Mouse (Mus musculus): Measurements from ENCODE around the gene Nedd9. TPM values are rescaled to one million over a fixed set of nuclear protein-coding genes. Genes with fewer than 3 reads are reported as not detected.
A peak's percentile ranks its signal among the peaks of the same experiment; 100 is the strongest.

Nedd9 gene
- total and polyA plus RNA-seq, 3 experiments: 0.49 to 1.4 TPM; not detected in 1

DNA sequence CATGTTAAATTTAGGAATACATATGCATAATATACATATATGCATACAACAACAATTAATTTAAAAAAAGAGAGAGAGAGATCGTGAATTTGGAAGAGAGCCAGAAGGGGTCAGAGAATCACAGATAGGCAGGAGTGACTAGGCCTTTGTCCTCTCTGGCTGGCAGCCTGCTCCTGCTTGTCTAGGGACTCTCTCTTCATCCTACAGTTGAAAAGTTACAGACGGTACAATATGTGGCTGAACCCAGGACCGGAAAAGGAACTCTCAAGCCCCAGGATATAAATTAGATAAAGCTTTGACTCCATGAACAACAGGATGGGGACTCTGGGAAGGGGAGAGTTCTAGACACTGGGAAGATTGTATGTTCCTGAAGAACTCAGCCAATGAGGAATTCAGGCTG, 200.9 kb downstream of the Nedd9 start:
- no peaks in the 10 kb centered on the region for H3K9me3 ChIP-seq (replicated peaks)
- no peaks in the 10 kb centered on the region for H3K36me3 ChIP-seq (replicated peaks)
- no peak for ATAC-seq (ENCODE audit: extremely low read depth, insufficient number of reproducible peaks, low FRiP score, poor library complexity, severe bottlenecking)
- H3K27me3 ChIP-seq (ENCODE audit: insufficient read depth, low read length): no peaks in the 10 kb centered on the region
- H3K4me1 ChIP-seq (ENCODE audit: insufficient read depth, low read depth, low read length): no peaks in the 10 kb centered on the region
- DNase-seq (ENCODE audit: low spot score): no peak
- TF ChIP-seq POLR2AphosphoS5 (IDR thresholded peaks at IDR 0.05; ENCODE audit: insufficient replicate concordance, low read depth, low read length) (no peak), GATA2 (IDR thresholded peaks at IDR 0.05; ENCODE audit: borderline replicate concordance, low read depth, low read length) (no peak)
- H3K4me3 ChIP-seq (ENCODE audit: low read depth, low read length): no peak overlapping the region

DNA sequence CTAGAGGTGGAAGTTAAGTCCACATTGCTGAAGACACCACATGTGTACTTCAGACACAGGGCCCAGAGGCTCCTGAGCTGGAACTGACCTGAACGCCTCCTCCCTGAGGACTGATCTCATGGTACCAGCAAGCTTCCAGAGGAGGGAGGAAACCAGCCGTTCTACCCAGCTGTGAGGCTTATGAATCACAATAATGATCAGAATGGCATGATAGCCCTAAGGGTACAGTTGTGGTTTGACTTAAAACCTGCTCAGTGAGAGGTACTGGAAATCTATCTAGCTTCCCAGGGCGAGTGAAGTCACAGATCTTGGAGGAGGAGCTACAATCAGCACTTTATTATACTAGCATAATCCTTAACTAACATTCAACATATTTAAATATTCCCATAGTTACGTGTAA, 201.7 kb downstream of the Nedd9 start:
- no peaks in the 10 kb centered on the region for H3K36me3 ChIP-seq (replicated peaks)
- no peaks in the 10 kb centered on the region for H3K4me1 ChIP-seq (ENCODE audit: insufficient read depth, low read depth, low read length)
- no peak for ATAC-seq (ENCODE audit: extremely low read depth, insufficient number of reproducible peaks, low FRiP score, poor library complexity, severe bottlenecking)
- TF ChIP-seq POLR2AphosphoS5 (IDR thresholded peaks at IDR 0.05; ENCODE audit: insufficient replicate concordance, low read depth, low read length) (no peak), GATA1 (IDR thresholded peaks at IDR 0.05; ENCODE audit: borderline replicate concordance, low read length) (no peak), GATA2 (IDR thresholded peaks at IDR 0.05; ENCODE audit: borderline replicate concordance, low read depth, low read length) (no peak), TAL1 (conservative IDR thresholded peaks at IDR 0.05; ENCODE audit: low read depth, low read length) (no peak), CTCF (IDR thresholded peaks at IDR 0.05; ENCODE audit: low read depth, low read length) (no peak)
- no peaks in the 10 kb centered on the region; the same call in 1 of the 2 replicates for H3K27me3 ChIP-seq (ENCODE audit: insufficient read depth, low read length)
- H3K9me3 ChIP-seq (replicated peaks): no peaks in the 10 kb centered on the region
- no peak overlapping the region for H3K4me3 ChIP-seq (ENCODE audit: low read depth, low read length)
- DNase-seq (ENCODE audit: low spot score): no peak

DNA sequence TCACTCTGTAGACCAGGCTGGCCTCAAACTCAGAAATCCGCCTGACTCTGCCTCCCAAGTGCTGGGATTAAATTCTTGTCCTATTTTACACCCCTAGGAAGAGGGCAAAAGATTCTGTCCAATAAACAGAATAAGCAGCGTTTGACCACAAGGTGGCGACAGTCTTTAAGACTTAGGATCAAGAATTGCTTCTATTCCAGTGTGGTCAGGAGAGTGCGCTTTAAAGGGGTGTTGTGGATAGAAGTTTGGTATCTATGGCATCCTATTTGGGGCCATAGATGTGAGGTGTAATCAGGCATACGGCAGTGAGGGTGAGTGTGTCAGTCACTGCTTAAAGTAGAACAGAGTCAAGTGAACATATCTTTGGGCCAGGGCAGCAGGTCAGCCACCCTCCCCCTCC, 203.9 kb downstream of the Nedd9 start:
- Histone ChIP-seq H3K27me3 (ENCODE audit: insufficient read depth, low read length) (no peaks in the 10 kb centered on the region; the same call in 1 of the 2 replicates), H3K4me3 (ENCODE audit: low read depth, low read length) (no peak overlapping the region), H3K9me3 (replicated peaks) (no peaks in the 10 kb centered on the region), H3K4me1 (ENCODE audit: insufficient read depth, low read depth, low read length) (no peaks in the 10 kb centered on the region), H3K36me3 (replicated peaks) (no peaks in the 10 kb centered on the region)
- ATAC-seq (ENCODE audit: extremely low read depth, insufficient number of reproducible peaks, low FRiP score, poor library complexity, severe bottlenecking) (no peak), DNase-seq (ENCODE audit: low spot score) (peak; percentile 33)
- no peak for TF ChIP-seq TAL1 (conservative IDR thresholded peaks at IDR 0.05; ENCODE audit: low read depth, low read length)
- 0 out of 2 replicates have a peak, but pooled peaks have one; percentile 8 for TF ChIP-seq CTCF (IDR thresholded peaks at IDR 0.05; ENCODE audit: low read depth, low read length)

DNA sequence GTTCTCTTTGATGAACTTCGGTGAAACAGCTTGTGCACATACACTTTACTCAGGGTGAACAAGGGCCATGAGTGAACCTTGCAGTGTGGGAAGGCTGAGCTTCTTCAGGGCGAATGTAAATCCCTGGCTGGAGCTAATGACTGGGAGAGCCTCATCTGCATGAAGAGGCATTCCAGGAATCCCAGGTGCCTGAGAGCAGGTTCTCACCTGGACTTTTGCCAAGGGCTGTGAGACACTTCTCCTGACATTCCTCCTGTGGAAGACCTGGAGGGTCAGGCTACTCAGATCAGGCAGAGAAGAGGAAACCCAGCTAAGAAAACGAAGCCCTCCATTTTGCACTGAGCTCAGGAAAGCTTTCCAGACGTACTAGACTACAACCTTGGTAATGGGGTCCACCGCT, 206.5 kb downstream of the Nedd9 start:
- no peaks in the 10 kb centered on the region for H3K4me1 ChIP-seq (ENCODE audit: insufficient read depth, low read depth, low read length)
- H3K9me3 ChIP-seq (replicated peaks): 0 out of 2 replicates have a peak, but pooled peaks cover 2% of the 10 kb centered on the region
- no peak for DNase-seq (ENCODE audit: low spot score)
- no peaks in the 10 kb centered on the region; the same call in 1 of the 2 replicates for H3K27me3 ChIP-seq (ENCODE audit: insufficient read depth, low read length)
- H3K36me3 ChIP-seq (replicated peaks): peaks cover 3% of the 10 kb centered on the region
- no peak overlapping the region for H3K4me3 ChIP-seq (ENCODE audit: low read depth, low read length)
- TF ChIP-seq POLR2AphosphoS5 (IDR thresholded peaks at IDR 0.05; ENCODE audit: insufficient replicate concordance, low read depth, low read length) (no peak), GATA1 (IDR thresholded peaks at IDR 0.05; ENCODE audit: borderline replicate concordance, low read length) (no peak), GATA2 (IDR thresholded peaks at IDR 0.05; ENCODE audit: borderline replicate concordance, low read depth, low read length) (no peak), CTCF (IDR thresholded peaks at IDR 0.05; ENCODE audit: low read depth, low read length) (no peak), TAL1 (conservative IDR thresholded peaks at IDR 0.05; ENCODE audit: low read depth, low read length) (no peak)
- no peak for ATAC-seq (ENCODE audit: extremely low read depth, insufficient number of reproducible peaks, low FRiP score, poor library complexity, severe bottlenecking)

DNA sequence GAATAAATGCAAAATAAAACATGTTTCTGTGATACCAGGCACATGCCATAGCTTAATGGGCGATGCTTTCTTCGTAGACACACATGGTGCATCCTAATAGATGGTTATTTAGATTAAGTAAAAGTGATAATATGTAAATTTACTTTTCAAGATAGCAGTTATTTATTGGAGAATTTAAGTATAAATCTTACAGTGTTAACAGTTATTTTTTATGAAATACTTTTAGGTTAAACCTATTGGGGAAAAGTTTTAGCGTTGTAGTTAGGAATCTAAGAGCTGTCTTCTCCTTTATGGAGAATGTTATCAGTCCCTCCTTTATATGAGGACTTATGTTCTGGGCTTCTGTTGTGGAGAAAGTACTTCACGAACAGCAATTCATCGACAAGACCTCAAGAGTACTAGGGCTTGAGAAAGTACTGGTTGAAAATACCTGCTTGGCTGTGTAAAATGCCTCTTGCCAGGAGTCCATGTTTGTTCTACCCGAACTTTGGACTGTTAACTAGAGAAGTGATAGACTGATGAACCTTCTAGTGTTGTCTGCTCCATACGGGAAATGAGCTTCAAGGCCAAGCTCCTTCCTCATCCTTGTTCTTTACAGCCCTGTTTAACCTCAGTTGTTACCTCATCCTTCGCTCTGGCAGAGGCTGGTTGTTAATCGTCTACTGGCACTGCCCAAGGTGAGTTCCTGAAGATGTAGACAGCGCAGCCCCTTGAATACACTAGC, 213.1 kb downstream of the Nedd9 start, which contains the start of gene Gm17364:
Gene Gm17364, minus strand, starts transcription at position 51 of the 724 bp plus-strand sequence.
- Histone ChIP-seq H3K9me3 (replicated peaks) (0 out of 2 replicates have a peak, but pooled peaks cover 2% of the 10 kb centered on the region), H3K27me3 (ENCODE audit: insufficient read depth, low read length) (no peaks in the 10 kb centered on the region), H3K4me1 (ENCODE audit: insufficient read depth, low read depth, low read length) (no peaks in the 10 kb centered on the region), H3K36me3 (replicated peaks) (peaks cover 31% of the 10 kb centered on the region), H3K4me3 (ENCODE audit: low read depth, low read length) (no peak within 1 kb of the TSS)
- no peak for DNase-seq (ENCODE audit: low spot score)
- no peak for TF ChIP-seq POLR2AphosphoS5 (IDR thresholded peaks at IDR 0.05; ENCODE audit: insufficient replicate concordance, low read depth, low read length)
- TF ChIP-seq GATA2 (IDR thresholded peaks at IDR 0.05; ENCODE audit: borderline replicate concordance, low read depth, low read length): no peak
- TF ChIP-seq CTCF (IDR thresholded peaks at IDR 0.05; ENCODE audit: low read depth, low read length): no peak
- TF ChIP-seq GATA1 (IDR thresholded peaks at IDR 0.05; ENCODE audit: borderline replicate concordance, low read length): no peak
- no peak for TF ChIP-seq TAL1 (conservative IDR thresholded peaks at IDR 0.05; ENCODE audit: low read depth, low read length)
- no peak for ATAC-seq (ENCODE audit: extremely low read depth, insufficient number of reproducible peaks, low FRiP score, poor library complexity, severe bottlenecking)

DNA sequence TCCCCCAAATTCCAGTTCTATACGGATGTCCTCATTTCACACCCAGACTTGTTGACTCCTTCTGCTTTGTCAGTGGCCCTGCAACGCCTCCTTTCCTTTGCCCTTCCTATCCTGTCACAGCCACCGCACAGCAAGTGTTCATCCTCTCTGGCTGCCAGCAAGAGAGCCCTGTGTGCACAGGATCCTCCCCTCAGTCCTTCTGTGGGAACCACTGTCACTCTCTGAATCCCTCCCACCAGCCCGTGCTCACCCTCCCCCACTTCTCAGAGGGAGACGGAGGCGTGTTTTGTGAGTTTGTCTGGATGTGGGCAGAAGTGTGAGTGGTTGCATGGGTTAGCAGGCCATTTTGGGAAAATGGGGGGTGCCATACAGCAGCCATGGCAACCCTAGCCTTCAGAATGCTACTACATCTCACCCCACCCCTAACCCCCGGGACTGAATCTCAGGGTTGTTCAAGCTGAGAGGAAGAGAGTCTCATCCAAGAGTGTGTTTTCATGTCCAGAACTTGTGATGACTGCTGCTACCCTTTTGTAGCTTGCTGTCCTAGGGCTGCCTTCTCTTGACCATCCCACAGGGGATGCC, 219.2 kb downstream of the Nedd9 start:
- Histone ChIP-seq H3K9me3 (replicated peaks) (peaks cover 6% of the 10 kb centered on the region), H3K4me3 (ENCODE audit: low read depth, low read length) (no peak overlapping the region), H3K27me3 (ENCODE audit: insufficient read depth, low read length) (no peaks in the 10 kb centered on the region), H3K36me3 (replicated peaks) (peaks cover 24% of the 10 kb centered on the region), H3K4me1 (ENCODE audit: insufficient read depth, low read depth, low read length) (peaks cover 46% of the 10 kb centered on the region)
- ATAC-seq (ENCODE audit: extremely low read depth, insufficient number of reproducible peaks, low FRiP score, poor library complexity, severe bottlenecking) (no peak), DNase-seq (ENCODE audit: low spot score) (no peak)
- TF ChIP-seq TAL1 (conservative IDR thresholded peaks at IDR 0.05; ENCODE audit: low read depth, low read length) (no peak), CTCF (IDR thresholded peaks at IDR 0.05; ENCODE audit: low read depth, low read length) (no peak), POLR2AphosphoS5 (IDR thresholded peaks at IDR 0.05; ENCODE audit: insufficient replicate concordance, low read depth, low read length) (no peak), GATA2 (IDR thresholded peaks at IDR 0.05; ENCODE audit: borderline replicate concordance, low read depth, low read length) (no peak), GATA1 (IDR thresholded peaks at IDR 0.05; ENCODE audit: borderline replicate concordance, low read length) (no peak)
